Mouse (Mus musculus): Measurements from ENCODE around the gene Adcy9.

DNA sequence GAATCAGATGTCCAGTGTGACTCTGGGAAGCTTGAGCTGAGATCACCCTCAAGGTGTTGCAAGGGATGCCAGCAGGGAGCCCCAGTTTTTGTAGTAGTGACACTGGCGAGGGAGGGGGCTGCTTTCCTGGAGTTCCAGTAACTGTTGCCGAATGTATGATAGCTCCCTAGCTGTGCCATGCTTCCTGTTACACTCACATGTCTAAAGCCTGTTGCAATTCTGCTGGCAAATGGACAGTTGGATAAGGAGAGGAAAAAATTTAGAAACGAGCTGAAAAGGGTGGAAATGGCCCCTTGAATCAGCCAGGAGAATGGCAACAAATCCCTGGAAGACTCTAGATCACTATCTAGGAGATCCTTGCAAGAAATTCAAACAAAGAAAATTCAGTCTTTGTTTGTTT is 140.7 kb downstream of the Adcy9 start:
- no peak for TF ChIP-seq POLR2A (IDR thresholded peaks at IDR 0.05; ENCODE audit: low read depth, low read length)
- TF ChIP-seq CTCF (conservative IDR thresholded peaks at IDR 0.05; ENCODE audit: insufficient read depth, insufficient read length, low read depth, low read length): no peak

Measured in kidney, adult 2 months (tissue).